Mouse (Mus musculus) heart, postnatal 0 days (tissue): ENCODE results near the gene Zmym1.

Source experiments
- CTCF ChIP-seq: IDR thresholded peaks from 2 replicates; pipeline ENCODE4 v1.5.1; 2016; ENCODE audit warnings: antibody characterized with exemption, control low read depth, low read depth
- EP300 ChIP-seq: IDR thresholded peaks from 2 replicates; pipeline ENCODE4 v1.6.1; 2016; ENCODE audit warnings: antibody characterized with exemption, low read depth

- no peak for TF ChIP-seq CTCF
- no peak for TF ChIP-seq EP300
Measured at GRCm38 (mm10) chr4:127000601-127001105, 60.3 kb downstream of the Zmym1 start.
